Mouse (Mus musculus) ES-Bruce4 (cell line): Measurements from ENCODE around the gene Pdia6.

Experiments
- CTCF ChIP-seq: IDR thresholded peaks from one replicate; pipeline ENCODE4 v1.8.1; 2011; ENCODE audit warnings: low read depth, low read length
- EP300 ChIP-seq: IDR thresholded peaks from 2 replicates; pipeline ENCODE4 v1.6.1; 2011; ENCODE audit warnings: low read depth, low read length; ENCODE audit not compliant: insufficient read depth

- TF ChIP-seq EP300, result no peak
- no peak for TF ChIP-seq CTCF
Measured at GRCm38 (mm10) chr12:17310852-17311839, 44.8 kb downstream of the Pdia6 start.
